Mouse (Mus musculus) layer of hippocampus, postnatal 10 days (tissue): ENCODE results near the gene Rundc1. TPM values are rescaled to one million over a fixed set of nuclear protein-coding genes. Genes with fewer than 3 reads are reported as not detected.
A peak's percentile ranks its signal among the peaks of the same experiment; 100 is the strongest.
"Not testable (repeated sequence)": the region's sequence is repeated elsewhere in the genome, so short reads cannot be mapped to it uniquely, and the experiment has no call there.

ENCODE experiments used
- DNase-seq, 2 experiments: peaks; one replicate each; pipeline ENCODE4 v3.0.0; 2021; ENCODE audit warnings: low spot score in 2 of 2
- total RNA-seq, 2 experiments: library from RNA; stranded (reverse); gene quantifications; 2 replicates each; pipeline ENCODE4 v1.2.3; 2021

Gene Rundc1
- total RNA-seq, 2 experiments from 2014 or later = 24.4 to 26.4 TPM

GRCm38 (mm10) chr11:101465869-101466551, 41.1 kb downstream of the Rundc1 start, which contains the start of gene Vat1:
Gene Vat1 (minus strand): TSS chr11:101466230.
- peak; percentile 52 to 70 for DNase-seq

DNA sequence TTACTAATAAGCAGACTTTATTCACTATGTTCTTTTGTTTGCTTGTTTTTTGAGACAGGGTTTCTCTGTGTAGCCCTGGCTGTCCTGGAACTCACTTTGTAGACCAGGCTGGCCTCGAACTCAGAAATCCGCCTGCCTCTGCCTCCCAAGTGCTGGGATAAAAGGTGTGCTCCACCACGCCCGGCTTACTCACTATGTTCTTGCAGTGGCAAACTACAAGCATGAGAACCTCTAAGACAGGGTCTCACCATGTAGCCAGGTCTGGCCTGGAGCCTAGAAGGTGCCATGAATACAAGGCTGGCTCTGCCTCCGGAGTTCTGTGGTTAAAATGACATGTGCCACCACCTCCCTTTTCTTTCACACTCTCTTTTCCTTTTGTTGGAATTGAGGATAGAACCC, 41.7 kb downstream of the Rundc1 start:
- DNase-seq = not testable (repeated sequence)

- peak; percentile 69 to 78 for DNase-seq
Measured at GRCm38 (mm10) chr11:101467477-101468262, 42.8 kb downstream of the Rundc1 start.

GRCm38 (mm10) chr11:101468263-101468688, 43.4 kb downstream of the Rundc1 start:
- DNase-seq = peak in 1 of 2 experiments; percentile 57

- no peak for DNase-seq
Measured at GRCm38 (mm10) chr11:101468731-101469130, 43.8 kb downstream of the Rundc1 start.

GRCm38 (mm10) chr11:101469155-101469554, 44.3 kb downstream of the Rundc1 start:
- DNase-seq = no peak

- DNase-seq = no peak
Measured at GRCm38 (mm10) chr11:101470206-101470605, 45.3 kb downstream of the Rundc1 start.

- DNase-seq = no peak
Measured at GRCm38 (mm10) chr11:101471926-101472325, 47.0 kb downstream of the Rundc1 start.

DNA sequence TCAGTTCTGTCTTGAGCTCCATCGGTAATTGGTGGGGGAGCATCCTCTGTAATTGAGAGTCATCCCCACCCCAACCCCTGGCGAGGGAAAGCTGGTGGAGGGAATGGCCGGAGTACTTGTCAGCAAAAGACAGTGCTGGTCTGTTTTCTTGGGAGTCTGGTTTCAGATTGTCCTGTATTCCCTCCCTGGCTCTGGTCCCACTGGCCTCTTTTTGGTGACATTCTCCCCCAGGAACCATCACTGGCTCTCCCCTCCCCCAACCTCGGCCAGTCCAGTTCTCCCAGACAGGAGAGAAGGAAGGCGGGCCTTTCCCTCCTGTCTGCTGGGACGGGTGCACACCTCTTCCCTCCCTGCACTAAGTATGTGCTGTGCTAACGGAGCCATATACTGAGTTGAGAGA, 47.5 kb downstream of the Rundc1 start:
- peak; percentile 65 to 66 for DNase-seq

GRCm38 (mm10) chr11:101473686-101474085, 48.8 kb downstream of the Rundc1 start:
- not testable (repeated sequence) for DNase-seq

GRCm38 (mm10) chr11:101474298-101474697, 49.4 kb downstream of the Rundc1 start:
- DNase-seq = no peak

DNA sequence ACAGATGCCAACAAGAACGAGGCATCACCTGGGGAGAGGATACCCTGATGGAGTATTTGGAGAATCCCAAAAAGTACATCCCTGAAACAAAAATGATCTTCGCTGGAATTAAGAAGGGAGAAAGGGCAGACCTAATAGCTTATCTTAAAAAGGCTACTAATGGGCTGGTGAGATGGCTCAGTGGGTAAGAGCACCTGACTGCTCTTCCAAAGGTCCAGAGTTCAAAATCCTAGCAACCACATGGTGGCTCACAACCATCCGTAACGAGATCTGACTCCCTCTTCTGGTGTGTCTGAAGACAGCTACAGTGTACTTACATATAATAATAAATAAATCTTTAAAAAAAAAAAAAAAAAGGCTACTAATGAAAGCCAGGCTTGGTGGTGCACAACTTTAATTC, 51.5 kb downstream of the Rundc1 start:
- not testable (repeated sequence) for DNase-seq

DNA sequence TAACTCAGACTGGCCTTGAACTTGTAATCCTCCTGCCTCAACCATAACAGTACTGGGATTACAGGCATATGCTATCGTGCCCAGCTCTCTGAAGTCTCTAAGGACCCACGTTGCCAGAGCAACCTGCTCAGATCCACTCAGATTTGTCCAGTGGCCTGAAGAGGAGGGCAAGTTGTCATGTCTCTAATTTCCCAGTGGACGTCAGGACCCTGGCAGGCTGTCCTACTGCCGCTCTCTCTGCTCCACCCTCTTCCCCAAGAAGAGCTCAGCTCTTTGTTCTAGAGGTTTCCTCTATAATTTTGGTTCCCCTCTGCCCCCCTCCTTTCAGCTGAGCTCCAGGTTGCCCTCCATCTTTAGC, 52.3 kb downstream of the Rundc1 start:
- no peak for DNase-seq

DNA sequence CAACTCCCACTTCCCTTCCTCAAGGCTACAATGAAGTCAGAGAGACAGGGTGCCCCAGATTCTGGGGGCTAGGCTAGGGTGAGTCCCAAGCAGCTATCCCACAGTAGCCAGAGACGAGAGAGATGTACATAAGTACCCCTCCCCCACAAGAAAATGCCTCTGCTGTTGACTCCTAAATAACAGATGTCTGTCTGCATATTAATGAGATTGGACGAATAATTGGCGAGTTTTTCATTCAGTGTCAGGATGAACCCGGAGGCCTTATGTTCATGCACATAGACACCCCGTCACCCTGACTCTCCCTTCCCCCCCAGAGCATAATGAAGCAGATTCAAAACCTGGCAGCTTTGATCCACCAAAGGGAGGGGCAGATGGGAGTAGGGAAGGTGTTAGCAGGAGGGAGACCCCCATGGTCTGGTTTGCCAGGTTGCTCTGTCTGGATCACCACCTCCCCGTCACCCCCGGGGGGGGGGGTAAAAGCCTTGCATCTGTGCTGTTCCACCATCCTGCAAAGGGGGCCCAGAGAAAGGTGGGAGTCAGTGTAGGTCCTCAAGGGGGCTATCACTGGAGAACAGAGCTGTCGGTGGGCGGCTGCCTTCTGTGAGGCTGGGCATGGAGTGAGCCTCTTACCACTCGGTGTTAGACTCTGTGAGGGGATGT, 52.8 kb downstream of the Rundc1 start:
- DNase-seq = peak in 1 of 2 experiments; percentile 39

- DNase-seq = peak; percentile 35 to 43
Measured at GRCm38 (mm10) chr11:101479171-101479635, 54.3 kb downstream of the Rundc1 start.

DNA sequence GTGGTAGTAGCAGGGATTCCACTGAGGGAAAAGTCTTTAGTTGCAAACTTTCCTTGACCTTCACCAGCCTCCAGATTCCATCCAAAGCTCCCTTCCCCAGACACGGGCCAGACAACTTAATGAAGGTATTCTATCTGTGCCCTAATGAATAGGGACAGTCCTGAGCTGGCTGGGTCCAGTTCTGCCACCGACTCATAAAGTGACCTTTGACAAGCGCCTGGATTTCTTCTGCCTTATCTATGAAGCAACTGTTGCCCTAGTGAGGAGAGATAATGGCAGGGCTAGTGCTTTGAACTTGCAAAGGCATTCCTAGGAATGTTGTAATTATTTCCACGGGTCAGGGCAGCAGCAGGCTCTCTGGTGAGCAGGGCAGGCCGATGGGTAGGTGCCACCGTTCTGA, 56.0 kb downstream of the Rundc1 start:
- DNase-seq = no peak

- DNase-seq = no peak
Measured at GRCm38 (mm10) chr11:101483804-101484203, 58.9 kb downstream of the Rundc1 start.

DNA sequence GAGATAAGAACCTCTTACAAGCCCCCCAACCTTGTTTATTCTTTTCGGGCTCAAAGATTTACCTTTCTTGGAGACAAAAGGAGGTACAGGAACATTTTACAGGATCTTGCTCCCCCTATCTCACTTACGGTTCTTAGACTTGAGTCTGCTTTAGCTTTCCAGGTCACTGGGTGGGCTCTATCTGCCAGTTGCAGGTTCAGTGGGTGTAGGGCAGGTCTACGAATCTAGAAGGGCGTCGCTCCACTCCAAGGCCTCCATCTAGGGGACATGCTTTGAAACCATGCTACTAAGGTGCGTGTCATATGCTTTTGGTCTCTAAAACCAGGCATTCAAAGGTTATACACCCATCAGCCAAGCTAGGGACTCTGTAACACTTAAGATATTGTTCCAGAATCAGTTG, 59.4 kb downstream of the Rundc1 start:
- DNase-seq = no peak

DNA sequence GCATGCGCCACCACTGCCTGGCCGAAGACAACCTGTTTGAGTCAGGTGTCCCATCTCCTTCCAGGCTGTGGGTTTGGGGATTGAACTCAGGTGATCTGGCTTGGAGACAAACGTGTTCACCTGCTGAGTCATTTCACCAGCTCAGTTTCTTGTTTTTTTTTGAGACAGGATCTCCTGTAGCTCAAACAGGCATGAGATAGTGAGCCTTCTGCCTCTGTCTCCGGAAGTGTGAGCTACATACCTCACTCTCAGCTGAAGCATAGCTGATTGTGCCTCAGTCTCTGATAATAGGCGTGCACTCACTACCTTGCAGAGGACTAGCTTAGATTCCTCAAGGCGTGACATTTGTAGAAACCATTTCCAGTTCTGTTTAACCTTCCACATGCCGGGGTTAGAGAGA, 59.9 kb downstream of the Rundc1 start:
- DNase-seq = no peak
